Mouse (Mus musculus) heart, embryonic 10.5 days (tissue): ENCODE data around the gene Fhl2. TPM values are rescaled to one million over a fixed set of nuclear protein-coding genes. Genes with fewer than 3 reads are reported as not detected.
A peak's percentile ranks its signal among the peaks of the same experiment; 100 is the strongest.
"Not testable (repeated sequence)": the region's sequence is repeated elsewhere in the genome, so short reads cannot be mapped to it uniquely, and the experiment has no call there.

Experiments used
- DNase-seq: peaks from one replicate; pipeline ENCODE4 v3.0.0-alpha.2; 2017; ENCODE audit warnings: low spot score
- H3K27ac ChIP-seq: fragments of 300-500 bp; sonication (generic); 2 replicates; pipeline ENCODE4 v1.5.1; 2016; ENCODE audit warnings: mild to moderate bottlenecking
- H3K27me3 ChIP-seq: fragments of 300-500 bp; sonication (generic); 2 replicates; pipeline ENCODE4 v1.6.1; 2016; ENCODE audit warnings: mild to moderate bottlenecking; ENCODE audit not compliant: poor library complexity, insufficient read depth, severe bottlenecking
- H3K36me3 ChIP-seq: fragments of 300-500 bp; sonication (generic); 2 replicates; pipeline ENCODE4 v1.6.1; 2016; ENCODE audit warnings: mild to moderate bottlenecking, moderate library complexity
- H3K4me1 ChIP-seq: fragments of 300-500 bp; sonication (generic); 2 replicates; pipeline ENCODE4 v1.6.1; 2016; ENCODE audit warnings: mild to moderate bottlenecking
- H3K4me3 ChIP-seq: fragments of 300-500 bp; sonication (generic); 2 replicates; pipeline ENCODE4 v1.5.1; 2016; ENCODE audit warnings: mild to moderate bottlenecking, moderate library complexity
- H3K9me3 ChIP-seq: fragments of 300-500 bp; sonication (generic); 2 replicates; pipeline ENCODE4 v1.6.1; 2016; ENCODE audit warnings: mild to moderate bottlenecking, moderate library complexity
- WGBS: fragments of 180-500 bp; shearing (Covaris S2); methylation state at CpG from one replicate; pipeline ENCODE4 v1.1.7; 2016; 5-methylcytosine and 5-hydroxymethylcytosine counted together
- polyA plus RNA-seq: library from polyadenylated mRNA; unstranded; fragments of >200 nt; fragmentation: Nextera tagmentation; extraction: Ambion mirVana; gene quantifications from 2 replicates; pipeline ENCODE4 v1.2.1, GENCODE M21; 2016

Gene Fhl2
- polyA plus RNA-seq, 1 experiment from 2014 or later: 112 TPM

DNA sequence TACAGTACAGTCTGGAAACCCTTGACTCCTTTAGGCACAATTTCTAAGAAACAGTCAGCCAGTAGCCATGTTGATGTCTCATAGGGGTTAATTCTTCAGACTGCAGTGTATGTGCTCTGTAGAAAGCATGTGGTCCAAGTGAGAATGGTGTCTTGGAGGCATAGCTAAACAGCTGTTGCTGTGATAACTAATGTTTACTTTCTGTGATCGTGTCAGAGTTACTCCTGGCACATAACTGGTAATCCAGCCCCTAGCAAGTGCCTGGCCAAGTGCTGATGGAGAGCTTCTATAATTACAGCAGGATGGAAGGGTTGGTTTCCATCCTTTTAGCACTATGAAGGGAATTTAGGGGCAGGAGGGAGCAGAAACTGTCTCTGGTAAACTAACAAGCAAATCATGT lies 14.5 kb upstream of the Fhl2 start:
- DNase-seq: no peak
- Histone ChIP-seq H3K9me3 (no peaks in the 10 kb centered on the region), H3K27me3 (no peaks in the 10 kb centered on the region), H3K4me1 (peaks cover 10% of the 10 kb centered on the region), H3K36me3 (no peaks in the 10 kb centered on the region), H3K27ac (no peak overlapping the region), H3K4me3 (no peak overlapping the region)
- 34% methylated on average over 1 of the region's 1 CpGs for WGBS

DNA sequence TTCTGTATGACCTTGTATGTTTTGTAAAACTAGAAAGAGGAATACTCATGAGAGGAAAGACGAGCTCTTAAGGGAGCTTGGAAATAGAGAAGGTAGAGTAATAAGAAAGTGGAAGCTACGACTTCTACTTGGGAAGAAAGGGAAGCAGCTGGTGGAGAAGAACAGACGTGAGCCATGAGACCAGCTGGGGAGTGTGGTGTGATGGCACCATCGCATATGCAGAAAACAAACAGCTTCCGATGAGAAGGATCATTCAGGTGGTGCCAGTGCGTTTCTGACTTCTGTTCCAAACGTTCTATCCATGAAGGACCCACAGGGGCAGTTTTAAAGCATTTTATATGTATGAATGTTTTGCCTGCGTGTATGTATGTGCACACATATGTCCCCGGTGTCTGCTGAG lies 13.5 kb upstream of the Fhl2 start:
- no peak for DNase-seq
- WGBS: 83% methylated on average over 9 of the region's 9 CpGs
- H3K4me3 ChIP-seq: no peak overlapping the region

DNA sequence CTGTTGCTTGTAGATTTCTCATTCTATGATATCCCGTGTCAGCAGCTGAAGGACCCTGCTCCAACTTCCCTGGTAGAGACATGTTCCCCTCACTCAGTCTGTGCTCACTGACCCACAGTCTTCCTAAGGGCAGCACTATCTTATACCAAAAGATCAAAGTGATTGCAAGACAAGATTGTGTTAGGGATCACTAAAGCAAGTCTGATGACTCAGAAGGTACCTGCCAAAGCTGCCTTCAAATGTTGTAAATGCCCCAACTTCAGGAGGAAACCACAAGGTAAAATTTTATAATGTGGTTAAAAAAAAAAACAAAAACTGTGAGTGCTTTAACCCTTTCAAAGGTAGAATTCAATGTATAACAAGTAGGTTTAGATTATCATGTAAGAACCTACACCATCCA lies 10.4 kb upstream of the Fhl2 start:
- Histone ChIP-seq H3K4me1 (peaks cover 21% of the 10 kb centered on the region), H3K36me3 (no peaks in the 10 kb centered on the region), H3K4me3 (no peak overlapping the region), H3K9me3 (no peaks in the 10 kb centered on the region), H3K27me3 (no peaks in the 10 kb centered on the region), H3K27ac (no peak overlapping the region)
- 81% methylated on average over 1 of the region's 1 CpGs for WGBS
- no peak for DNase-seq

More for the DNA sequence above, 13.5 kb upstream of the Fhl2 start:
- Histone ChIP-seq H3K36me3 (no peaks in the 10 kb centered on the region), H3K4me1 (peaks cover 4% of the 10 kb centered on the region; the same call in 1 of the 2 replicates), H3K27me3 (no peaks in the 10 kb centered on the region), H3K27ac (no peak overlapping the region), H3K9me3 (no peaks in the 10 kb centered on the region)

DNA sequence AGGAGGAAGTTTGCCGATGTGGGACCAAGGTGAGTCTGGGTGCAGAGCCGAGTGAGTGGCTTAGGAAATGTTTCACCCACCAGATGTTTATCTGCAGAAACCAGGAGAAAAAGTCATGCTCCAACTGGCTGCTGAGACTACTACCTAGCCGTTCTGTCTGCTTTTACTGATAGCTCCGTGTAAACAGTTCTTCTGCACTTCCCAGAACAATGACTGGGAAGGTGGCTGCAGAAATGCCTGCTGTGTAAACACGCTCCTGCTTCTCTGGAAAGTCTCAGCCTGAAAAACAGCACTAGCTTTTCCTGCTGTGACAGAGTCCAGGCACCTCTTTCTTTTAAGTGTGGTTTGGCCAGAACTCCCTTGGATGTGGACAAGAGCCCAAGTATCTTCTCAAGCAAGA lies 6.5 kb upstream of the Fhl2 start:
- peak overlapping the region; percentile 9; the same call in 1 of the 2 replicates for H3K27ac ChIP-seq
- peaks cover 30% of the 10 kb centered on the region for H3K4me1 ChIP-seq
- 21% methylated on average over 5 of the region's 5 CpGs for WGBS
- H3K4me3 ChIP-seq: no peak overlapping the region
- H3K36me3 ChIP-seq: no peaks in the 10 kb centered on the region
- no peaks in the 10 kb centered on the region for H3K27me3 ChIP-seq
- no peaks in the 10 kb centered on the region for H3K9me3 ChIP-seq
- DNase-seq: no peak

DNA sequence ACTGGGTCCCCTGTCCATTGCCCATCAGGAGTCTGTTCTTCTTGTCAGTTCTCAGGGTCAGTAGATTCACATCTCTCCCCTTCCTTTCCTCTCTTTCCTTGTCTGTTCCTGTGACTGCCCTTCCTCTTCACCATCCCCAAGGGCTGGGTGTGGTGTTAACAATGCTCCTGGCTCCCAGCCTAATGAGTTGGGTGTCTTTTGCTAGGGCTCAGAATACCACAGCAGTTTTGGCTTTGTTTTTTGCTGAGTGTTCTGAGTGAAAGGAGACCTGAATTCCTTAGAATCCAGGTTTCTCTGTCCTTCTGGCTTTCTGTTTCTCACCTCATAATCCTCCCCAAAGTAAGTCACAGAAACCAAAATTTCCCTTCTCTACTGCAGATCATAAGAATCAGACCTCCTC lies 5.4 kb upstream of the Fhl2 start:
- H3K4me1 ChIP-seq: peaks cover 30% of the 10 kb centered on the region
- no peaks in the 10 kb centered on the region for H3K9me3 ChIP-seq
- DNase-seq: no peak
- no peak overlapping the region for H3K4me3 ChIP-seq
- H3K27me3 ChIP-seq: no peaks in the 10 kb centered on the region
- no peaks in the 10 kb centered on the region for H3K36me3 ChIP-seq
- no peak overlapping the region; the same call in 1 of the 2 replicates for H3K27ac ChIP-seq

DNA sequence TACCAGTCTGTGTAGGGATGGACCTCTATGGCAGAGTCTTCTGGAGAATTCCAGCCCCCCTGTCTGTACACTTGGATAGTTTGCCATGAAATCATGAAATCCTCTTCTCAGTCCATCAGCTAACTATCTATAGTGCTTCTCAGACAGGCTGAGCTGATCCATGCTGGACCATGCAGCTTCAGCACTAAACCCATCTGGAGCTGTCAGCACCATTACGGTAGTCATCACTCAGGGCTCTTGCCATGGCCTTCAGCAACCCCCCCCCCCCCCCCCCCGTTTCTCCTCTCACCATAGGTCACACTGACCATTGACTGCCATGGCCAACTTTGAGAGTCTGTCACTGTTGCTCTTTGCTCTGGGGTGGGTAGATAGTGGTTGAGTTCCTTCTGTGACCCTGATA lies 5.0 kb upstream of the Fhl2 start:
- WGBS: 65% methylated on average over 2 of the region's 2 CpGs
- Histone ChIP-seq H3K27me3 (no peaks in the 10 kb centered on the region), H3K27ac (no peak overlapping the region), H3K9me3 (no peaks in the 10 kb centered on the region), H3K4me3 (no peak overlapping the region), H3K36me3 (no peaks in the 10 kb centered on the region), H3K4me1 (peaks cover 35% of the 10 kb centered on the region)
- DNase-seq: no peak

DNA sequence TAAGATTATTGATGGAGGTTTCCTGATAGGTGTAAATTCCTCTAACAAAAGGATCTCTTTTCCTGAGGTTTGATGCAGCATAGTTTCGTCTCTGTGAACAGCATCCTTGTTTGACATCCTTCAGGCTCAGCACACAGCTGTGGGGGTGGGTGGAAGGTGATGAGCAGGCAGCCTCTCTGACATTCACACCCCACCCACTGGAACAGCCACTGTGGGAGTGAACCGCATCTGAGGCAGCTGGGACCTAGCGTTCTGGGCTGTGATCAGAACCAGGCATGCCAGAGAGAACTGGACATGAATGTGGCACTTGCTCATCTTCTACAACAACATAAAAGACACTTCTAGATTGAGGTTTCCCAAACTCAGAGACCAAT lies 3.1 kb upstream of the Fhl2 start:
- DNase-seq: no peak
- Histone ChIP-seq H3K27ac (no peak overlapping the region), H3K4me3 (no peak overlapping the region), H3K9me3 (no peaks in the 10 kb centered on the region), H3K27me3 (no peaks in the 10 kb centered on the region), H3K36me3 (no peaks in the 10 kb centered on the region), H3K4me1 (peaks cover 44% of the 10 kb centered on the region)
- 42% methylated on average over 3 of the region's 3 CpGs for WGBS

DNA sequence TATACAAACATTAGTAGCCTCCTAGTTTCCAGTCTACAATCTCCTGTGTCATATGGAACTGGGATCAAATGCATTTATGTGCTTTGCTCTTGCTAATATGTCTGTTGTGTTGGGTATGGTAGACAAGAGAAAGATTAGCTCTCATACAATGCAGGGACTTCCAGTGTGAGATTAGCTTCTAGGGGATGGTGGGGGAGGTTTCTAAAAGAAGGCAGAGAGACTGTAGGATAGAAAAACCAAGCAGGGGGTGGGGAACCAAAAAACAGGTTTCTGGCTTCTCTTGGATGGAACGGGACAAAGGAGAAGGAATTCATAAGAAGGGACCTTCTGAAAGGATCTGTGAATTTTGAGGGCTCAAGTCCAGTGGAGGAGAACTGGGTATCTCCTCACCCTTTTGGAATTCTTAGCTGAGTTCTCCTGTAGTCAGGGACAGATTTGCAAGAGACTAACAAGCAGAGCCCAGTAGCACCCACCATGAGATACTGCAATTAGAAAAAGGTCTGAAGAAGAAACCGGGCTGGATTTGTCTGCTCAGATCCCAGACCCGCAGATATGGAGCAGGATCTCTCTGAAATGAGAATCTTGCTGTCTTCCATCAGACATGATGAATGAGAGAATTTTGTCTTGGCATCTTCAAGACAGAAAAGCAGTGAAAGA lies 2.6 kb upstream of the Fhl2 start:
- H3K9me3 ChIP-seq: no peaks in the 10 kb centered on the region
- 69% methylated on average over 3 of the region's 3 CpGs for WGBS
- no peak for DNase-seq
- H3K27me3 ChIP-seq: no peaks in the 10 kb centered on the region
- no peak overlapping the region for H3K27ac ChIP-seq
- no peaks in the 10 kb centered on the region for H3K36me3 ChIP-seq
- no peak overlapping the region for H3K4me3 ChIP-seq
- H3K4me1 ChIP-seq: peaks cover 47% of the 10 kb centered on the region

DNA sequence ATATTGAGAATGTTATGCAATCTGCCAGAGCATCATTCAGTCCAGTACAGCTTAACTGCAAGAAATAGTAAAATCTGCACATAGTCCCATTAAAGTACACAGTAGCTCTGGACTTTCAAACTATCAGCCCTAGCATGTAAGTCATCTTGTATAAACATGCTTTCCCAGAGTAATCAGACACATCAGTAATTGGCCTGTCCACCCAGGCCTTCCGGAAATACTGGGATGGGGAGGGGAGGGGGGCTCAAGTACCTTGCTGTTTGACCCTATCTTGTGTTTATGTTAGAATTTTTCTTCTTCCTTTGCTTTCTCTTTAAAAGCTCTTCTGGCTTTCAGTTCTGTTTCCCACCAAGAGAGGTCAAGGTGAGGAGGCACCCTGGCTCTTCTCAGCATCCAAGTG lies 725 bp downstream of the Fhl2 start:
- Histone ChIP-seq H3K36me3 (no peaks in the 10 kb centered on the region), H3K9me3 (no peaks in the 10 kb centered on the region), H3K27me3 (no peaks in the 10 kb centered on the region), H3K4me3 (peak overlapping the region; percentile 35), H3K4me1 (peaks cover 25% of the 10 kb centered on the region), H3K27ac (peak overlapping the region; percentile 83)
- no peak for DNase-seq
- 42% methylated on average over 1 of the region's 1 CpGs for WGBS

DNA sequence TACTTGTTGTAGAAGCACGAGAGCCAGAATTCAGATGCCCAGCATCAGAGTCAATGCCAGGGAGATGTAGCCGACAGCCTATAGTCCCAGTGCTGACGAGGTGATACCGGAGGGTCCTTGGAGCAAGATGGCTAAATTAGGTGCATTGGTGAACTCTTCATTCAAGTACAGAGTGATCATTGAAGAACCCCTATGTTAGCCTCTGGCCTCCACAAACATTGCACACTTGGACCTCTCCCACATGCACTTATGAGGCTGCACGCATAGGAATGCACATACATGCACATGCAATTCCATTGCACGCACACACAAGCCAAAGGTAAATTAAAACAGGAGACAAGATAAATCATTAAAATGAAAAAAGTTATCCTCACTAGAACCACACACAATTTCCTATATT lies 3.4 kb downstream of the Fhl2 start:
- H3K36me3 ChIP-seq: no peaks in the 10 kb centered on the region
- no peak for DNase-seq
- WGBS: 85% methylated on average over 6 of the region's 6 CpGs
- peaks cover 23% of the 10 kb centered on the region for H3K4me1 ChIP-seq
- no peaks in the 10 kb centered on the region for H3K27me3 ChIP-seq
- H3K4me3 ChIP-seq: no peak overlapping the region
- no peak overlapping the region for H3K27ac ChIP-seq
- no peaks in the 10 kb centered on the region for H3K9me3 ChIP-seq

DNA sequence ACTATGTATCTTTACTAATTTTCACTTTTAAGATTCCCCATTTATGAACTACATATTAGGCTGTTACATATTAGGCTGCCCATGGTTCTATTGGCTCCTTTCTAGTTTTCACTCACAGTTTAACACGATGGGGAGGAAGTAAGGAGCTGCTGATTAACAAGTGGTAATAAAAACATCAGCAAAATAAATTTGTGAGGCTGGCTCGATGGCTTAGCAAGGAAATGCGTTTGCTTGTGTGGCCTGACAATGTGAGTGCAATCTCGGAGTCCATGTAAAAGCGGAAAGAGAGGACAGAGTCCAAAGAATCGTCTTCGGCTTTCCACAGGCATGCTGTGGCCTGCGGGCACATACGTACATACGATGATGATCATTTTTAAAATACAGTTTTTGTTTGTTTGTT lies 4.3 kb downstream of the Fhl2 start:
- H3K4me3 ChIP-seq: no peak overlapping the region
- WGBS: 84% methylated on average over 10 of the region's 10 CpGs

DNA sequence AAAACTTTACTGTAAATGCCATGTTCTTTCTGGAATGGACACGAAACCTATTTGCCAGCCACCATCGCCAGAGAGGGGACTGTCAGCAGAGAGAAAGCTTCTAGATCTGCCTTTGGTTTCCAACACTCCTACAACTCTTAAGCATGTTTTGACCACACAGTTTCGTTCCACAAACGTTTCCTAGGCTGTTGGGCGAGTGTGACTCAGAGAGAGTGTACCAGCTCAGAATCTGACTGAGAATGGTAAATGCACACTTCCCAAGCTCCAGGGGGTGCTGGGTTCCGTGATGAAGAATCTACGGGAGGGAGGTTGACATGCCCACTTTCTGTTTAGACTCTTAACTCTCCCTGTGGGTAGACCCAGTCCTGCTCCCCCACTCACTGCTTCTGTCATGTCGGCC lies 5.7 kb downstream of the Fhl2 start:
- Histone ChIP-seq H3K27me3 (no peaks in the 10 kb centered on the region), H3K9me3 (no peaks in the 10 kb centered on the region), H3K4me1 (peaks cover 19% of the 10 kb centered on the region), H3K36me3 (no peaks in the 10 kb centered on the region), H3K4me3 (no peak overlapping the region), H3K27ac (no peak overlapping the region)
- no peak for DNase-seq
- WGBS: 85% methylated on average over 8 of the region's 8 CpGs

More for the DNA sequence above, 4.3 kb downstream of the Fhl2 start:
- Histone ChIP-seq H3K36me3 (no peaks in the 10 kb centered on the region), H3K27me3 (no peaks in the 10 kb centered on the region), H3K27ac (no peak overlapping the region), H3K9me3 (no peaks in the 10 kb centered on the region), H3K4me1 (peaks cover 23% of the 10 kb centered on the region)
- DNase-seq: no peak

DNA sequence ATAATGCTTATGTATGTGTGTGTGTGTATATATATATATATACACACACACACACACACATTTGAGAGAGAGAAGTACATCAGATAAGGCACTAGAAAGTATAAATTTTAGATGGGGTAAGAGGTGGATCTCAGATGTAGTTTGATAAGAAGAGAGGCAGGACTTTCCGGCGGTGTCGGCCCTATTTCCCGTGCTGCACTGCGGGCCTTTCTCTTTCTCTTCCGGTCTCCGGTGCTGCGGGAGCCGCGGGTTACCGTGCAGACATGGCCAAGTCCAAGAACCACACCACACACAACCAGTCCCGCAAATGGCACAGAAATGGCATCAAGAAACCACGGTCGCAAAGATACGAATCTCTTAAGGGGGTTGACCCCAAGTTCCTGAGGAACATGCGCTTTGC lies 7.9 kb downstream of the Fhl2 start:
- WGBS: 89% methylated on average over 11 of the region's 16 CpGs
- not testable (repeated sequence) for H3K4me3 ChIP-seq, H3K36me3 ChIP-seq, H3K27me3 ChIP-seq, H3K9me3 ChIP-seq, DNase-seq, H3K27ac ChIP-seq
- peaks cover 14% of the 10 kb centered on the region; the same call in 1 of the 2 replicates for H3K4me1 ChIP-seq

DNA sequence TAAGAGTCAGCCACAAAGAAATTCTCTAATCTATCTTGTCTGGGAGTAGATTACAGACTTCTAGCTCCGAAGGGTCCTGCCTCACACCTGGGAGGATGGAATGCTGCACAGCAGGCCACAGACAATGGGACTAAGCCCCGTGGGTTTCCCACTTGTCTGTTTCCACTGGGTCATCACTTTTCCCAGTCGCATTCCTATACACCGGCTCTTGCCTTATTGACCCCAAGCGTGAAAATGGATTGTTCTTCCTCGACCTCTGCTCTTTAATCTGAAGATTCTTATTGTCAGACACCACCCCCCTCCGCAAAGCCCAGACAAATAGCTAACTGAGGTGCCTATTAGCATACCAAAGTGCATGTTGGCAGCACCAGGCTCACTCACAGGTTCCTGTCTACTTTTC lies 10.4 kb downstream of the Fhl2 start:
- Histone ChIP-seq H3K36me3 (no peaks in the 10 kb centered on the region), H3K4me3 (no peak overlapping the region), H3K27me3 (no peaks in the 10 kb centered on the region), H3K9me3 (no peaks in the 10 kb centered on the region), H3K27ac (peak overlapping the region; percentile 36; the same call in 1 of the 2 replicates), H3K4me1 (peaks cover 14% of the 10 kb centered on the region; the same call in 1 of the 2 replicates)
- DNase-seq: no peak
- 28% methylated on average over 7 of the region's 7 CpGs for WGBS
